Mouse (Mus musculus): ENCODE data around the gene Fnip2.
"Not testable (repeated sequence)": the region's sequence is repeated elsewhere in the genome, so short reads cannot be mapped to it uniquely, and the experiment has no call there.

The Fnip2 gene

DNA sequence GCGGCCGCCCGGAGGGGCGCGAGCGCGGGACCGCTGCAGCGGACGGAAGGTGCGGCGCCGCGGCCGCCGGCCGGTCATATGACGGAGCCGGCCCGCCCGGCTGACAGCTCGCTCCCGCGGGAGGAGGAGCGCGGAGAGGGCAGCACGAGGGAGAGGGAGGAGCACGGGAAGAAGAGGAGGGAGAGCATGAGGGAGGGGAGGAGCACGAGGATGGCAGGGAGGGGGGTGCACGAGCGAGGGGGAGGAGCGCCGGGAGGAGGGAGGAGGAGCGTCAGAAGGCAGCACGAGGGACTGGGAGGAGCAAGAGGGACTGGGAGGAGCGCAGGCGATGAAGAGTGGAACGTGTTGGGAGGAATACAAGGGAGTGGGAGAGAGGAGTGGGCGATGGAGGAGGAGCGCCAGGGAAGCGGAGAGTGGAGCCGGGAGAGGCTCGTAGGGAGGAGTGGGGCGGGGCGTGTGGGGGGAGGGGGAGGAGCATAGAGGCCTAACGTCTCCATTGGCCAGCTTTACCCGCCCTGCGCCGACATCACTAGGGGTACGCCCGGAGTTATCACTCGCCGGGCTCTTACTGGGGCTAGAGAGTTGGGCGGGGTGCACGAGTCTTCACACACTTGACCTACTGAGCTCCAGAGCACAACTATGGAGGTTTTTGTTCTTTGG is at the start of gene Fnip2:
Gene Fnip2 (minus strand): TSS at position 94 of the 660 bp plus-strand sequence.
- peak; percentile 68 to 74 for DNase-seq (ENCODE audit: low spot score in 2 of 2)

DNA sequence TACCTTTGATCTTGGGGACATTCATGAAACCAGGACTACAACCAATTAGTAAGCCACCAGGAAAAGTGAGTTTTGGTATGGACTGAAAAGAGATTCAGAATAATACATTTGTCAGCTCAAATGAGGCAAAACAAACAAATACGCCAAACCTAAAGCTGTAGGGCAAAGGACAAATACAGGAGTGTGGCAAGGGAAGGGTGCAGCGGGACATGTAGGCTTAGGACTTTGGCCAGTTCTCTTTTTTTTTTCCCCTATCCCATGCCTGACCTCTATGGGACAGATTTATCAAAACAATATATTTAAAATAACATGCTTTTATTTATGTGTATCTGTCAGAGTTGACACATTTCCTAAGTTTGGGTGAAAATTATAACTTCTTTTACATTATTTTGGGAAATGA is 42.3 kb upstream of the Fnip2 start:
- no peak for DNase-seq (ENCODE audit: low spot score in 2 of 2)

DNA sequence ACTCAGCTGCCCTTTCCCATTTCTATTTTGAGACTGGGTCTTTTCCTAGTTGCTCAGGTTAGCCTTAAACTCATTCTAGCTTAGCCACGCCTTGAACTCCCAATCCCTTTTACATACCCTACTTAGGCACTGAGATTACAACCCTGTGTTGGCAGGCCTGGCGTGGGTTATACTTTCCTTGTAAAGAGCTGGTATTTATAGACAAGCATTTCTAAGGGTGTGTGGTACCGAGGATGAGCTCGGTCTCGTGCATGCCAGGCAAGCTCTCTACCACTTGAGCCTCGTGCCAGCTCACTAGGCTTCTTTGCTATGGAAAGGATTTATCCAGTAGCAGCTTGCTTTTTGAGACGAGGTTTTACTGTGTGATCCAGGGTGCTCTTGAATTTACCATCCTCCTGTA is 27.9 kb upstream of the Fnip2 start:
- DNase-seq (ENCODE audit: low spot score in 2 of 2): no peak

DNA sequence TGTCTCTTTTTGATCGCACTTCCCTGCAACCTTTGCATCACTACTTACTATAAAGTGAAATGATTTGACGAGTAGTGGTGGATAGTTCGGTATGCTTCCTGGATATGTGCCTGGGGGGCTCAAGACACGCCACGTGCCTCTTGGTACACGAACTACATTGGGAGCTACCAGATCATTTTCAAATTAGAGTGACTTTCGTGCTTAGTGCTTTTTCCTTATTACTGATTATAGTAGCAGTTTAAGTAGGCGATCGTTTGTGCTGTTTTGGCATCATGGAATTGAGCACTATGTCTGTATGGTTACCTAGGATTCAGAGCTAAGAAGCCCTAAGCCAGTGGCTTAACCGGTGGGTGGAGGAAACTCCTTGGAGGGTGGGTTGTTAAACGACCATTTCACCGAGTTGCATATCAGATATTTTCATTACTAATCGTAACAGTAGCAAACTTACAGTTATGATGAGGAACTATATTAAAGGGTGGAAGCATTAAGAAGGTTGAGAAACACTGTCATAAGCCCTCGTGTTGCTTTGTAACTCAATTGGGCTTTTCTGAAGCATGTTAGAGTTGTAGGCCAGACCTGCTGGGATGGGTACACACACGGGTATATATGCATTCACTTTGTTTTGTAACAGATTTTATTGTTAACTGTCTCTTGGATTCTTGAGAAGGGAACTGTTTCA is 24.3 kb upstream of the Fnip2 start:
- DNase-seq (ENCODE audit: low spot score in 2 of 2): no peak

DNA sequence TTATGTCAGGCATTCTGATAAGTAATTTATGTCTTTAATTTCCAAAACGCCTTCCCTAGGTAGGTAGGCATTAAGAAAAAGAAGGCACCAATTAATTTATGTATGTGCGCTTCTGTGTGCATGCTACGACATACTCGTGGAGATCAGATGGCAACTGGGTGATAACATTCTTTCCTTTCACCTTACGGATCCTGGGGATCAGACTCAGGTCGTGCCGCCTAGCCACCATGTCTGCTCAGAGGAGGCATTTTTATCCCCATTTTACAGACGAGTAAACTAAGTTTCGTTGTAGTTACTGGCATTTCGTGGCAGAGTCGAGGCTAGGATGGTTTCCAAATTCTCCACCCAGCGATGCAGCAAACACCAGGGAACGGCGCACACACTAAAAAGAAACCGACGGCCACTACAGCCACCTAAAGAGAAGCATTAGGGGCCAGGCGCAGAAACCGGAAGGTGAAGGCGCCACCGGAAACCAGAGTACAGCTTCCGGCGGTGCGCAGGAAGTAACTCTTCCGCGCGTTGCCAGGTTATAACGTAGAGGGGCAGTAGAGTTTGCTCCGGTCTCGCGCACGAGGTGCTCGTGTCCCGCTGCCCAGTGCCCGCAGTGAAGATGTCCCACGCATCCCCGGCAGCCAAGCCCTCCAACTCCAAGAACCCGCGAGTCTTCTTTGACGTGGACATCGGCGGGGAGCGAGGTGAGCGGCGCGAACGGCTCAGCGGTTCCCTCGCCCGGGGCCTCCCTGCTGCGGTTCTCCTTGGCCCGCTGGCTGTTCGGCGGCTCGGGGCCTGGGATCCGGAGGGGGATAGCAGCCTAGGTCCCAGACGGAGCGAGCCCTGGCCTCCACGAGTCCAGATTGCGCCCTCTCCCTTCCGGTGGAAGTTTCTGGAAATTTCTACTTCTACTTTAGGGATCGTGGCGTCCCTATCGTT is 23.5 kb upstream of the Fnip2 start, which contains the start of gene Ppid:
Gene Ppid (plus strand): TSS at position 480 of the 930 bp plus-strand sequence.
- DNase-seq (ENCODE audit: low spot score in 2 of 2): peak; percentile 58 to 71

DNA sequence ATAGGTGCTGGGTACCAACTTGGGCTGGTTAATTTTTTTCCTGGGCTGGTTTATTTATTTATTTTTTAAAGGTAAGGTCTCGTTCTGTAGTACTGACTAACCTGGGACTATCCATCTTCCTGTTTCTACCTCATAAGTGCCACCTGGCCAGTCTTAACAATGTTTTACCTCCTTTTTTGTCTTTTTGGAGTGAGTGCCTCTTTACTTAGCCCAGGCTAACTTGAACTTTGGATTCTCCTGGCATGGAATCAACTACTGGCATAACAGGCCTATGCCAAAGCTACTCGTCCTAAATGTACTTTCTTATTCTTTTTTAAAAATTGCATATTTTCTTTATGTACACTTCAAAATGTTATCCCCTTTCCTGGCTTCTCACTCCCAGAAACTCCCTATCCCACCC is 22.1 kb upstream of the Fnip2 start:
- no peak for DNase-seq (ENCODE audit: low spot score in 2 of 2)

DNA sequence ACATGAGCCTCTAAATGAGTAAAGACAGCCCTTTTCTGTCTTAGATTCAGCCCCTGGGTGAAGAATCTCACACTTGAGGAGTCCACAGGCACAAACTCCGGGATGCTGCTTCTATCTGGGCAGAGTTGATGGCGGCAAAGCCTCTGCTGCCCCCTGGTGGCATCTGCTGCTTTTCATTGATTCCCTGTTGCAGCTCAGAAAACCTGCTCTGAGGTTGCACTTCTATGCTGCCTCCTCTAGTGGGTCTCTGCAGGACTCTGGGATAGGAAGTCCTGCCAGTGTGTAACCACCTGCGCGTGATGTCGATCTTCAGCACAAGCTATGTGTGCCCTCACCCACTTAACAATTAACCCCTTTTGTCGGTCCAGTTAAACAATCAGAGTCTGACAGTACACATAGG is 19.2 kb upstream of the Fnip2 start:
- peak; percentile 75 to 86 for DNase-seq (ENCODE audit: low spot score in 2 of 2)

DNA sequence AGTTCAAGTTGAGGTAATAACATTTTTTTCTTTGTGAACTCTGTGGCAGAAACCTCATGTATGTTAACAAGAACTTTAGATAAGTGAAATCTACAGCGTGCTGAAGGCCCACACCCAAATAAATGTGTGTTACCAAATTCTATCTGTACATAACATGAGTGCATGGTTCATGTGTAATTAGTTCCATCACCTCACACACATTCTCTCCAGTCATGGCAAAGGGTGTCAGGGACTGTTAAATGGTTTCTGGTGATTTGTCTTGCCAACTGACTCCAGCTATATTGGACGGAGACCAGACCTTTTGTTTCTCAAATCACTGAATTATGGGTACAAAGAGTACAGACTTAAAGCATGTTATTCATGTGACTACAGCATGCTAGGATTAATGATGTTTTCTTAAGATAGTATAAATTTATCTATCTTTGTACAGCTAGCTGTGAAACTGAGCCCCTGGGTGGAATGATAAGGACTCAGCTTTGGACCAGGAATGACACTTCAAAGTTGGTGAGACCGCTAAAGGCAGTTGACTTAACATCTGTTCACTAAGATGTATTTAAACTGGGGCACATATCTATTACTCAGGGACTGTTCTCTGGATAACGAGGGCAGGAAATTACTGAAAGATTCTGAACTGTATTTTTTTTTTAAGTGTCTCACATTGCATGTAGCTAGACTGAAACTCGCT is 12.4 kb upstream of the Fnip2 start:
- DNase-seq (ENCODE audit: low spot score in 2 of 2): no peak

DNA sequence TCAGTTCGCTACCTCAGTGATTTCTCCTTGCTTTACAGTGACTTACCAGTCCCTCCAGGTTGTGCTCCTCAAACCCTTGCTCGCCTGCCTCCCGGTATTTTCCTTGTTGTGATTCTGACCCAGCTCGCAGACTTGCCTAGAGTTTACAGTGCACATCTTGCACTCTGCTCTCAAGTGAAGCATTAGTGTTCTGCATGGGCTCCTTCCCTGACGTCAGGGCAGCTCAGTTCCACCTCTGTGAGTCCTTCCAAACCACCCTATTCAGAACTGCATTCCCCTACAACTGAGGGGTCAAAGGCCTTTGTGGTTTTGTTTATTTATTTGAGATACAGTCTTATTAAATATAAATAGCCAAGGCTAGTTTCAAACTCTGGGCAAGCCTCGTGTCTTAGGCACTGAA is 10.6 kb upstream of the Fnip2 start:
- DNase-seq (ENCODE audit: low spot score in 2 of 2): no peak

DNA sequence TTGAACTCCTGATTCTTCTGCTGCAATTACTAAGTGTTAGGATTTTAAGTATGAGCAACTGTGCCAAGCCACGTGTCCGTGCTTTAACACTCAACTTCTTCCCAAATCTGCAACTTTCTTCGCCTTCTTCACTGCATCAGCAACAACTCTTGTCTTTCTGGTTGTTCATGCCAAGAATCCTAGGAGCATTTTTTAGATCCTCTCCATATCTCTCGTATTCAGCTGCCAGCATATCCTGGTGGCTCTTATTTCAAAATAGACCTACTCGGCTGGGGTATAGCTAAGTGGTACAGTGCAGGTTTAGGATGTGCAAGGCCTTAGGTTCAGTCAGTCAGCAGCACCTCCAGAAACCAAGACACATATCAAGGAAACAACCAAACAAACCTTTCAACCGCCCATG is 10.0 kb upstream of the Fnip2 start:
- DNase-seq (ENCODE audit: low spot score in 2 of 2): no peak

DNA sequence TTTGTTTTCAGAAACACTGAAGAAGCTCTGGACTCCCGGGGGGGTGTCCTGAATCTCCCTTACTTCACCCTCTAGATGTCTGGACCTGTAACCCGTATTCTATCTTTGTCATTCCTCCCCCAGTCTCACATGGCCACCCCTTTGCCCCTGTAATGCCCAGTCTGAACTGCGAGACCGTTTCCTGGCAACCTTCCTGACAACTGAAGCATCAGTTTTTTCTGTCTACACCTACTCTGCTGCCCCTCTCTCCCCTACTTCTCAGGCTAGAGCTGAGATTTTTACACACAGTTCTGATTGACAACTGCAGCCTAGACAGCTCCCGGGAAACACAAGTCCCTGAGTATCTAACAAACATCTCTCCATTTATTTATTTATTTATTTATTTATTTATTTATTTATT is 9.3 kb upstream of the Fnip2 start:
- no peak for DNase-seq (ENCODE audit: low spot score in 2 of 2)

DNA sequence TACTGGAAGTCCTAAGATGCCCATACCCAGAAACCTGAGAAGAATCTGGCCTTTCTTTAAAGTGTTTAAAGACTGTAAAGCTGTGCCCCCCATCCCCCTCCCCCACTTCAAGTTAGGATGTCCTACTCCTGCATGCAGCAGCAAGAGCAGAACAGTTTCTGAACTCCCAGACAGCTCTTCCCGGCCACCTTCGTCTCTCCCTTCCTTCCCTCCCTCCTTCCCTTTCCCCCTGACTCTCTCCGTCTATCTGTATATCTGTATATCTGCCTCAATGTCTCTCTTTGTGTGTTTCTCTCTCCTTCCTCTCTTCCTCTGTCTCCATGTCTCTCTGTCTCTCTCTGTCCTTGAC is 8.8 kb upstream of the Fnip2 start:
- DNase-seq (ENCODE audit: low spot score in 2 of 2): no peak

DNA sequence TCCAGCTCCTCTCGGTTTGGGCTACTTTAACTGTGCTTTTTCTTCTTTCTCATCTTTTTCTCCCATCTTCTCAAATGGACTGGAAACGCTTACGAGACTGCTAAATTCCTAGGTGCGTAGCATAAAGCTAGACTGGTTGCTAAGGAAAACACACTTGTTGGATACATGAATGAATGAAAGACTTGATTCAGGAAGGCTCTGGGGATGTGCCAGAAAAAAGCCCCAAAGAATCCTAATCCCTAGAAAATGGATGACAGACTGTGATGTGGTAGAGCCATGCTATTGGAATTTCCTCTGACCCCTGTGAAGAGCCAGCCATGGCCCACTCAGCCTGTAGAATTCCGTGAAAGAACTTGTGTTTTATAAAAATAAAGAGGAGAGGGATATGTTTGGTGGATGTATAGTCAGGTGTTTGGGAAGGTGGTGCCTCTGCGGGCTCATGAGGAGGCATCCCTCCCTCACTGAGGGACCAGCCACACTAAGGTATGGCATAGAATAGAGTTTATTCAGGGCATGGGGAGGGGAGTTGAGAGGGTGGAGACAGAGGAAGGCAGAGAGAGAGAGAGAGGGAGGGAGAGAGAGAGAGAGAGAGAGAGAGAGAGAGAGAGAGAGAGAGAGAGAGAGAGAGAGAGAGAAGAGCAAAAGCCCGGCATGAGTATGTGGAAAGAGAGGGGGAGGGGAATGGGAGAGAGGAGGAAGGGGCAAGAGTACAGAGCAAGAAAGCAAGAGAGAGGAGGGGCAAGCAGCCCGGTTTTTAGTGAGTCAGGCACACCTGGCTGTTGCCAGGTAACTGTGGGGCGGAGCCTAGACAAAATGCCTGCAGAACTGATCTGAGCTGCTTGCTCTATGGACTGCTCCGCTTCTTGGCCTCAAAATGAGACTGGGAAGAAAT is 8.2 kb upstream of the Fnip2 start:
- DNase-seq (ENCODE audit: low spot score in 2 of 2): no peak

DNA sequence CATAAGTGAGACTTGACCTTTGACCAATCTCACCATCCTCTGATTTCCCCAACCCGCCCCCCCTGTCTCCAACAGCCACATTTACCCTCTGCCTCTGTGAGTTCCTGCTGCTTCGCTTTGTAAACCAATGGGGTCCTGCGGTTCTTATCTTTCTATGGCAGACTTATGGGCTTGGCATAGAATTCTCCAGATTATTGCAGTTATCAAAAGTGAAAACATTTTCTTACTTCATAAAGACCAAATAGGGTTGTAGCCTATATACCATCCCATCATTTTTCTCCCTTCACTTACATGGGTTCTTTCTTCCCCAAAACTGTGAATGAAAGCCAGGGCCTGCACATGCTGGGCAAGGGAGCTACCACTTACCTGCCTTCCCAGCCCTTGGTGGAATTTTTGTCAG is 6.7 kb upstream of the Fnip2 start:
- no peak for DNase-seq (ENCODE audit: low spot score in 2 of 2)

DNA sequence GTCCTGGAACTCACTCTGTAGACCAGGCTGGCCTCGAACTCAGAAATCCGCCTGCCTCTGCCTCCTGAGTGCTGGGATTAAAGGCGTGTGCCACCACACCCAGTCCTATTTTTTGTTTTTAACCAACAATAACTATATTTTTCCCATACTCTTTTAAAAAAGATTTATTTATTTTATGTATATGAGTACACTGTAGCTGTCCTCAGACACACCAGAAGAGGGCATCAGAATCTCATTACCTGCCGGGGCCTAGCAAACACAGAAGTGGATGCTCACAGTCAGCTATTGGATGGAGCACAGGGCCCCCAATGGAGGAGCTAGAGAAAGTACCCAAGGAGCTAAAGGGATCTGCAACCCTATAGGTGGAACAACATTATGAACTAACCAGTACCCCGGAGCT is 5.8 kb upstream of the Fnip2 start:
- not testable (repeated sequence) for DNase-seq (ENCODE audit: low spot score in 2 of 2)

DNA sequence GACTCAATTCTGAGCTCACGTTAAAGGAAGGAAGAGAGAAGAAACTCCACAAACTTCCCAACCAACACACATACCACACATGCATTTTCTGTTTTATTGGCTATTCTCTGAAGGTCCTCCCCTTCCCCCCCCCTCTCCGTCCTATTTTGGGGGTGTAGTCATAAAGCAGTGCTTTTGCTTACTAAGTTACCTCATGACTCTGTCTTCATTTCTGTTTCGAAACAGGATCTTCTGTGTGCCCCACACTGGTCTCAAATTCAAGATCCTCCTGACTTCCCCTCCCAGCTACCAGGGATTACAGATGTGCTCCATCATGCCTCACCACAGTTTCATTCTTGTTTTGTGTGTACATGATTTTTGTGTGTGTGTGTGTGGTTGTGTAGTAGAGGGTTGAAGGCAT is 4.8 kb upstream of the Fnip2 start:
- DNase-seq (ENCODE audit: low spot score in 2 of 2): no peak

DNA sequence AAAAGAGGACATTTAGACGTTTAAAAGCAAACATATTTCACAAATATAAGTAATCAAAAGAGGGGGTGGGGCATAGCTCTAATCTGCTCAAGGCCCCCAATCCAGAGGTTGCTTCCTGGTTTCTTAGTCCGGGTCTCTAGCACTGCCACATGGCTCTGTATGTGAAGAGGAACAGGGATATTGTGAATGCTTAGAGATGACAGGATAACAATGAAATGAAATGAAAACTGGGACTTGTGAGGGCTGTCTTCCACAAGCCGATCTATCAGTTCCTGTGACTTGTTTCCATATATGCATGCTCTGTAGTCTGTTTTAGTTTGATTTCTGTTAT is 1.7 kb upstream of the Fnip2 start:
- DNase-seq (ENCODE audit: low spot score in 2 of 2): no peak

DNA sequence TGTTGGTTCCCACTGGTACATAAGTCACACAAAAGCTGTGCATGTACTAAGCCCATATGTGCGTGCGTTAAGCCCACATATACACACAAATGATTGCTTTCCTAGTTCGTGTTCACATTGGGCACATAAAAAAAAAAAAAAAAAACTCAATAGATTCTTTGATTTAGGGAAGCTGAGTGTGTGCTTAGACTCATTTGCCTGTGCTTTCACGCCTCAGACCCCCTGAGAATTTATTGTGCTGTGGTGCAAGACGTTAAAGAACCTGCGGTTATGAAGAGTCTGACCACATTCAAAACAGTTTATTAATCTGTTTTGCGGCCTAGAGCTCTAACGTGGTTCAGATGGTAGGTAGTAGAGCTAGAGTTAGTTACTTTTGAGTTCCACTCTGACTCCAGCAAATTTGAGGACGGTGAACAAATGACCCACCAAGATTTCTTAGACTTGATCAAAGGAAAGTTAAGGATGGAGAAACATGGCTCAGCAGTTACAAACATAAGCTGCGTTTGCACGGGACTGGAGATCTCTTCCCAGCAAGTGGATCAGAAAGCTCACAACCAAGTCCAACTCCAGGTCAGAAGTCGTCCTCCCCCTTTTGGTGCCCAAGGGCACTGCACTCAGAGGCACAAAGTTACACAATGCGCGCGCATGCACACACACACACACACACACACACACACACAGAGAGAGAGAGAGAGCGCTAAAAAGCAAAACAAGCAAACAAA is 1.2 kb upstream of the Fnip2 start:
- DNase-seq (ENCODE audit: low spot score in 2 of 2): no peak

DNA sequence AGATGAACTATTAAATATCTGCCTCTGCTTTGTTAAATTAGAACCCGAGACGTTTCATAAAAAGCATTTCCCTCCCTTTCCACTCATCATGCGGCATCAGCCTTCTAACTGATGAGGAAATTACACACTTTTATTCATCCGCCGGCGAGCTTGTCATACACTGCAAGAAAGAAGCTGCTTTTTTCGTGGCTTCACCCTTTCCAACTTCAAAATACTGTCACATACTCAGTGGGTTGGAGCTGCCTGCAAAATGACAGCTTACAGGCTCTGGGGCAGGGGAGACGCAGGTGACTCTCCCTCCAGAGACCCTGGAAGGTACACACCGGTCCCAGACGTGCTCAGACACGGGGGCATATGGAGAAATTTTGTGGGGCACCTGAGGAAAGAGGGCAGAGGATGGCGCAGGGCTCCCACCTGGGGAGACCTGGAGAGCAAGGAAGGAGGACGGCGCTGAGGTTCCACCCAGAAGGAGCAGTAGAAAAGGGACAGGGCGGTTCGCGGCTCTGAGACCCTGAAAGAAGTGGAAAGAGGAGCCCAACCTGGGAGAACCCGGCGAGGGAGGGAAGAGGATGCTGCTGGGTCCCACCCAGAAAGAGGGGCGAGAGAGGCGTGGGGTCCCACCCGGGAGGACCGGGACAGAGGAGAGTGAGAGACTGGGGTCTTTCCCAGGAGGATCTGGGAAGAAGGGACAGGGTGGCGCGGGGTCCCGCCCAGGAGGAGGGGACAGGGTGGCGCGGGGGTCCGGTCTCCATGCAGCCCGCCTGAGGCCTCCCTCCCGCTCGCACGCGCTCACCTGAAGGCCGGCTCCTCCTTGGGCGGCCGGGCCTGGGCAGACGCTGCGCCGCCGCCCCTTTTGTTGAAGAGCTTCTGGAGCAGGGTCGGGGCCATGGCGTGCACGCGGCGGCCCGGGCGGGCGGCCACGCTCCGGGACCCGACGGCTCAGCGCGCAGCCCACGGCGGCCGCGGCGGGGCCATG is 592 bp downstream of the Fnip2 start:
- peak in 1 of 2 experiments; percentile 31 for DNase-seq (ENCODE audit: low spot score in 2 of 2)

Measured in spleen, postnatal 14 days (tissue).